Mouse (Mus musculus): ENCODE data around the gene Sec1.

DNA sequence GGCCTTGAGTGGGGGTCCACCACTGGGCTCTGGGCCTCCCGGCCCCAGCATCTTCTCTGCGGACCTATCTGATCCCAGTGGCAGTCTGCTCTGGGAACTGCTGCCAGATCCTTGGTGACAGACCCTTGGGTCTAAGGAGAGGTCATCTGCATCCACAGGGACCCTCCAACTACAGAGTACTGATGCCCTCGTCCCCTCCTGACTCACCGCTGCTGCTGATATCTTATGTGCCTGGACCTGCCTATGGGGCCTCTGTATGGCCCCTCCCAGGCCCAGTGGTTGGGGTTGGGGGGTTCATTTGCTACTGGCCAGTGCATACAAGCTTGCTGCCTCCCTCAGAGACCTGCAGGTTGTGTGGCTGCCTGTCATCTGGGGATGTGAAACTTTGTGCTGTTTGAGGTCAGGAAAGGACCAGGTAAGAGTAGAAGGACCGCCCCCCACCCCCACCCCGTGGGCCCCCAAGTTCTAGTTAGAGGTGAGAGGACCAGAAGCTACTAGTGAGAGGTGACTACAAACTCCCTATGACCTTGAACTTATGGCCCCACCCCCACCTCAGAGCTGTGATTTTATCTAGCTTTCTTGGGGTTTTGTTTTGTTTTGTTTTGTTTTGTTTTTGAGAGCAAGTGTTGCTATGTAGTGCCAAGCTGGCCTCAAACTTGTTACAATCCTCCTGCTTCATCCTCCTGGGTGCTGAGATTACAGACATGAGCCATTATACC is 49.2 kb downstream of the Sec1 start:
- no peak for TF ChIP-seq E2F4 (IDR thresholded peaks at IDR 0.05; ENCODE audit: insufficient read depth)
- no peak for TF ChIP-seq CEBPB (IDR thresholded peaks at IDR 0.05; ENCODE audit: insufficient read depth, poor library complexity, severe bottlenecking)
- no peak for TF ChIP-seq USF1 (IDR thresholded peaks at IDR 0.05; ENCODE audit: low read depth)
- TF ChIP-seq POLR2A (IDR thresholded peaks at IDR 0.05; ENCODE audit: insufficient read length, low read depth), result no peak
- TF ChIP-seq TCF12 (IDR thresholded peaks at IDR 0.05; ENCODE audit: insufficient read depth, poor library complexity, severe bottlenecking), result no peak
- no peak for TF ChIP-seq MAX (IDR thresholded peaks at IDR 0.05; ENCODE audit: low read depth)

All from myocyte (in vitro differentiated cells).